Mouse (Mus musculus): ENCODE data around the gene Rnf115. TPM values are rescaled to one million over a fixed set of nuclear protein-coding genes. Genes with fewer than 3 reads are reported as not detected.

The Rnf115 gene
- total and polyA plus RNA-seq, 2 experiments, result 12.7 to 33.6 TPM

GRCm38 (mm10) chr3:96813106-96813505 lies 85.6 kb downstream of the Rnf115 start:
- TF ChIP-seq CTCF (IDR thresholded peaks at IDR 0.05; ENCODE audit: low read depth, low read length) (peak; percentile 81), POLR2A (IDR thresholded peaks at IDR 0.05; ENCODE audit: extremely low read depth, insufficient read depth, low read length) (no peak)
- Histone ChIP-seq H3K27me3 (ENCODE audit: control insufficient read depth, insufficient read depth, low read length) (no peaks in the 10 kb centered on the region), H3K36me3 (ENCODE audit: control insufficient read depth, insufficient read depth, low read length) (no peaks in the 10 kb centered on the region), H3K27ac (replicated peaks; ENCODE audit: insufficient read depth, low read depth, low read length) (no peak overlapping the region), H3K4me3 (ENCODE audit: insufficient read depth, low read depth, low read length) (no peak overlapping the region), H3K9ac (ENCODE audit: low read depth, low read length) (no peak overlapping the region), H3K79me2 (ENCODE audit: control insufficient read depth, insufficient read depth, low read length) (no peaks in the 10 kb centered on the region), H3K4me1 (ENCODE audit: control insufficient read depth, insufficient read depth, low read length) (no peaks in the 10 kb centered on the region)
- 15% methylated on average over 9 of the region's 9 CpGs for WGBS
- peak; percentile 67 for DNase-seq (ENCODE audit: extremely low read depth, low read depth, low spot score)

- Histone ChIP-seq H3K27me3 (ENCODE audit: control insufficient read depth, insufficient read depth, low read length) (no peaks in the 10 kb centered on the region), H3K4me3 (ENCODE audit: insufficient read depth, low read depth, low read length) (no peak overlapping the region), H3K27ac (replicated peaks; ENCODE audit: insufficient read depth, low read depth, low read length) (no peak overlapping the region), H3K79me2 (ENCODE audit: control insufficient read depth, insufficient read depth, low read length) (no peaks in the 10 kb centered on the region), H3K4me1 (ENCODE audit: control insufficient read depth, insufficient read depth, low read length) (no peaks in the 10 kb centered on the region), H3K36me3 (ENCODE audit: control insufficient read depth, insufficient read depth, low read length) (no peaks in the 10 kb centered on the region), H3K9ac (ENCODE audit: low read depth, low read length) (no peak overlapping the region)
- no peak for DNase-seq (ENCODE audit: extremely low read depth, low read depth, low spot score)
- 55% methylated on average over 7 of the region's 7 CpGs for WGBS
- no peak for TF ChIP-seq CTCF (IDR thresholded peaks at IDR 0.05; ENCODE audit: low read depth, low read length)
- no peak for TF ChIP-seq POLR2A (IDR thresholded peaks at IDR 0.05; ENCODE audit: extremely low read depth, insufficient read depth, low read length)
Measured at GRCm38 (mm10) chr3:96813591-96814244, 86.3 kb downstream of the Rnf115 start.

GRCm38 (mm10) chr3:96814342-96814741 lies 86.9 kb downstream of the Rnf115 start:
- no peak for TF ChIP-seq CTCF (IDR thresholded peaks at IDR 0.05; ENCODE audit: low read depth, low read length)
- TF ChIP-seq POLR2A (IDR thresholded peaks at IDR 0.05; ENCODE audit: extremely low read depth, insufficient read depth, low read length), result no peak
- Histone ChIP-seq H3K27me3 (ENCODE audit: control insufficient read depth, insufficient read depth, low read length) (no peaks in the 10 kb centered on the region), H3K4me3 (ENCODE audit: insufficient read depth, low read depth, low read length) (no peak overlapping the region), H3K4me1 (ENCODE audit: control insufficient read depth, insufficient read depth, low read length) (no peaks in the 10 kb centered on the region), H3K27ac (replicated peaks; ENCODE audit: insufficient read depth, low read depth, low read length) (no peak overlapping the region), H3K9ac (ENCODE audit: low read depth, low read length) (no peak overlapping the region), H3K36me3 (ENCODE audit: control insufficient read depth, insufficient read depth, low read length) (no peaks in the 10 kb centered on the region), H3K79me2 (ENCODE audit: control insufficient read depth, insufficient read depth, low read length) (no peaks in the 10 kb centered on the region)
- DNase-seq (ENCODE audit: extremely low read depth, low read depth, low spot score), result no peak
- 91% methylated on average over 6 of the region's 6 CpGs for WGBS

- Histone ChIP-seq H3K27me3 (ENCODE audit: control insufficient read depth, insufficient read depth, low read length) (no peaks in the 10 kb centered on the region), H3K9ac (ENCODE audit: low read depth, low read length) (no peak overlapping the region), H3K27ac (replicated peaks; ENCODE audit: insufficient read depth, low read depth, low read length) (0 out of 2 replicates have a peak overlapping the region, but pooled peaks have one; percentile 7), H3K4me1 (ENCODE audit: control insufficient read depth, insufficient read depth, low read length) (peaks cover 10% of the 10 kb centered on the region), H3K4me3 (ENCODE audit: insufficient read depth, low read depth, low read length) (no peak overlapping the region), H3K79me2 (ENCODE audit: control insufficient read depth, insufficient read depth, low read length) (no peaks in the 10 kb centered on the region), H3K36me3 (ENCODE audit: control insufficient read depth, insufficient read depth, low read length) (no peaks in the 10 kb centered on the region)
- peak; percentile 67 for DNase-seq (ENCODE audit: extremely low read depth, low read depth, low spot score)
- TF ChIP-seq CTCF (IDR thresholded peaks at IDR 0.05; ENCODE audit: low read depth, low read length) (no peak), POLR2A (IDR thresholded peaks at IDR 0.05; ENCODE audit: extremely low read depth, insufficient read depth, low read length) (no peak)
- 59% methylated on average over 6 of the region's 6 CpGs for WGBS
Measured at GRCm38 (mm10) chr3:96820116-96820915, 92.9 kb downstream of the Rnf115 start.

GRCm38 (mm10) chr3:96821581-96821980 lies 94.1 kb downstream of the Rnf115 start:
- no peaks in the 10 kb centered on the region for H3K27me3 ChIP-seq (ENCODE audit: control insufficient read depth, insufficient read depth, low read length)
- no peak overlapping the region for H3K9ac ChIP-seq (ENCODE audit: low read depth, low read length)
- peaks cover 10% of the 10 kb centered on the region for H3K4me1 ChIP-seq (ENCODE audit: control insufficient read depth, insufficient read depth, low read length)
- no peak for TF ChIP-seq CTCF (IDR thresholded peaks at IDR 0.05; ENCODE audit: low read depth, low read length)
- TF ChIP-seq POLR2A (IDR thresholded peaks at IDR 0.05; ENCODE audit: extremely low read depth, insufficient read depth, low read length), result no peak
- DNase-seq (ENCODE audit: extremely low read depth, low read depth, low spot score), result no peak
- H3K36me3 ChIP-seq (ENCODE audit: control insufficient read depth, insufficient read depth, low read length), result no peaks in the 10 kb centered on the region
- H3K4me3 ChIP-seq (ENCODE audit: insufficient read depth, low read depth, low read length), result no peak overlapping the region
- H3K79me2 ChIP-seq (ENCODE audit: control insufficient read depth, insufficient read depth, low read length), result no peaks in the 10 kb centered on the region
- WGBS, result 98% methylated on average over 4 of the region's 4 CpGs
- H3K27ac ChIP-seq (replicated peaks; ENCODE audit: insufficient read depth, low read depth, low read length), result no peak overlapping the region

- H3K4me3 ChIP-seq (ENCODE audit: insufficient read depth, low read depth, low read length), result no peak overlapping the region
- no peak overlapping the region for H3K27ac ChIP-seq (replicated peaks; ENCODE audit: insufficient read depth, low read depth, low read length)
- no peak for TF ChIP-seq CTCF (IDR thresholded peaks at IDR 0.05; ENCODE audit: low read depth, low read length)
- no peak for TF ChIP-seq POLR2A (IDR thresholded peaks at IDR 0.05; ENCODE audit: extremely low read depth, insufficient read depth, low read length)
- peaks cover 10% of the 10 kb centered on the region for H3K4me1 ChIP-seq (ENCODE audit: control insufficient read depth, insufficient read depth, low read length)
- no peaks in the 10 kb centered on the region for H3K79me2 ChIP-seq (ENCODE audit: control insufficient read depth, insufficient read depth, low read length)
- no peak overlapping the region for H3K9ac ChIP-seq (ENCODE audit: low read depth, low read length)
- no peaks in the 10 kb centered on the region for H3K27me3 ChIP-seq (ENCODE audit: control insufficient read depth, insufficient read depth, low read length)
- H3K36me3 ChIP-seq (ENCODE audit: control insufficient read depth, insufficient read depth, low read length), result no peaks in the 10 kb centered on the region
- DNase-seq (ENCODE audit: extremely low read depth, low read depth, low spot score), result no peak
- WGBS, result 76% methylated on average over 3 of the region's 3 CpGs
Measured at GRCm38 (mm10) chr3:96823701-96824100, 96.2 kb downstream of the Rnf115 start.
